Mouse (Mus musculus) CH12.LX (cell line): ENCODE results near the gene Ulk4. TPM values are rescaled to one million over a fixed set of nuclear protein-coding genes. Genes with fewer than 3 reads are reported as not detected.

Source experiments
- DNase-seq: peaks from one replicate; pipeline ENCODE4 v3.0.0-alpha.2; 2013; ENCODE audit errors: extremely low read depth
- H3K27ac ChIP-seq: 2 replicates; pipeline ENCODE4 v1.5.1; 2012; ENCODE audit warnings: low read depth, mild to moderate bottlenecking, control low read depth, moderate library complexity; ENCODE audit not compliant: insufficient read depth
- H3K27me3 ChIP-seq: replicated peaks from 2 replicates; pipeline ENCODE3; 2012; ENCODE audit warnings: inconsistent platforms
- H3K36me3 ChIP-seq, 2 experiments: replicated peaks in 1 of 2; 2 replicates each; pipeline versions ENCODE3 to v1.6.1; 2012; ENCODE audit warnings: inconsistent platforms in 1 of 2, low read length in 1 of 2, mild to moderate bottlenecking in 1 of 2, mixed read lengths in 1 of 2, moderate library complexity in 1 of 2; ENCODE audit not compliant: control insufficient read depth in 1 of 2, insufficient read depth in 1 of 2
- H3K4me1 ChIP-seq, 2 experiments: 2 replicates each; pipeline ENCODE4 v1.6.1; 2012; ENCODE audit warnings: inconsistent platforms in 1 of 2, moderate library complexity in 1 of 2; ENCODE audit not compliant: insufficient read depth in 2 of 2, control insufficient read depth in 1 of 2
- H3K4me2 ChIP-seq: 2 replicates; pipeline ENCODE4 v1.6.1; 2012; ENCODE audit warnings: low read depth, mild to moderate bottlenecking, control low read depth; ENCODE audit not compliant: poor library complexity, insufficient read depth, severe bottlenecking
- H3K4me3 ChIP-seq, 3 experiments: fragments of 150-350 bp in 1 of 3; sonication (generic) in 1 of 3; replicated peaks in 1 of 3; 2 replicates each; pipeline versions ENCODE3 to v1.5.1; 2011 to 2012; ENCODE audit warnings: low read depth in 2 of 3, low read length in 2 of 3, mild to moderate bottlenecking in 2 of 3, moderate library complexity in 2 of 3, control low read depth in 1 of 3, improper control_type of control experiment in 1 of 3, inconsistent platforms in 1 of 3, mixed read lengths in 1 of 3; ENCODE audit not compliant: poor library complexity in 1 of 3
- H3K79me2 ChIP-seq: replicated peaks from 2 replicates; pipeline ENCODE4 v1.6.1; 2012; ENCODE audit warnings: mild to moderate bottlenecking, moderate library complexity; ENCODE audit not compliant: control insufficient read depth, poor library complexity, insufficient read depth, severe bottlenecking; ENCODE audit errors: extremely low read depth
- H3K9ac ChIP-seq: 2 replicates; pipeline ENCODE4 v1.6.1; 2012; ENCODE audit warnings: low read depth, mild to moderate bottlenecking, control low read depth, moderate library complexity; ENCODE audit not compliant: insufficient read depth
- H3K9me3 ChIP-seq: replicated peaks from 2 replicates; pipeline ENCODE3; 2012; ENCODE audit warnings: low read length, inconsistent platforms, mixed read lengths
- BHLHE40 ChIP-seq: IDR thresholded peaks from 2 replicates; pipeline ENCODE4 v1.6.1; 2011; ENCODE audit warnings: mild to moderate bottlenecking, low read depth, low read length, improper control_type of control experiment
- CHD1 ChIP-seq: IDR thresholded peaks from 2 replicates; pipeline ENCODE4 v1.6.1; 2012; ENCODE audit warnings: low read depth, low read length, improper control_type of control experiment, inconsistent platforms
- CTCF ChIP-seq, 2 experiments: IDR thresholded peaks in 1 of 2; conservative IDR thresholded peaks in 1 of 2; 2 replicates each; pipeline ENCODE4 v1.5.1; 2011 to 2012; ENCODE audit warnings: low read depth in 2 of 2, low read length in 2 of 2, improper control_type of control experiment in 1 of 2, inconsistent platforms in 1 of 2, mild to moderate bottlenecking in 1 of 2, moderate library complexity in 1 of 2
- EP300 ChIP-seq: IDR thresholded peaks from 2 replicates; pipeline ENCODE4 v1.6.1; 2011; ENCODE audit warnings: low read length, improper control_type of control experiment
- ETS1 ChIP-seq: conservative IDR thresholded peaks from 2 replicates; pipeline ENCODE4 v1.6.1; 2012; ENCODE audit warnings: low read depth, mild to moderate bottlenecking, inconsistent platforms, low read length, improper control_type of control experiment, moderate library complexity
- IRF4 ChIP-seq: IDR thresholded peaks from 2 replicates; pipeline ENCODE4 v1.6.1; 2014; ENCODE audit warnings: low read depth, mild to moderate bottlenecking, inconsistent platforms, low read length, improper control_type of control experiment
- KAT2A ChIP-seq: IDR thresholded peaks from 2 replicates; pipeline ENCODE4 v1.6.1; 2012; ENCODE audit warnings: low read length, improper control_type of control experiment, inconsistent platforms; ENCODE audit not compliant: insufficient replicate concordance
- MAFK ChIP-seq: IDR thresholded peaks from 2 replicates; pipeline ENCODE4 v1.6.1; 2011; ENCODE audit warnings: low read length, improper control_type of control experiment; ENCODE audit not compliant: insufficient replicate concordance
- MAX ChIP-seq: IDR thresholded peaks from 2 replicates; pipeline ENCODE4 v1.6.1; 2011; ENCODE audit warnings: low read length, improper control_type of control experiment
- MAZ ChIP-seq: IDR thresholded peaks from 2 replicates; pipeline ENCODE4 v1.6.1; 2012; ENCODE audit warnings: low read depth, mild to moderate bottlenecking, inconsistent platforms, low read length, improper control_type of control experiment, moderate library complexity
- MEF2A ChIP-seq: IDR thresholded peaks from 2 replicates; pipeline ENCODE4 v1.6.1; 2014; ENCODE audit warnings: low read depth, mild to moderate bottlenecking, inconsistent platforms, low read length, improper control_type of control experiment, borderline replicate concordance
- MXI1 ChIP-seq: IDR thresholded peaks from 2 replicates; pipeline ENCODE4 v1.6.1; 2011; ENCODE audit warnings: mild to moderate bottlenecking, low read depth, low read length, improper control_type of control experiment
- MYC ChIP-seq: IDR thresholded peaks from 2 replicates; pipeline ENCODE4 v1.6.1; 2011; ENCODE audit warnings: low read depth, mild to moderate bottlenecking, improper control_type of control experiment, low read length
- NELFE ChIP-seq: IDR thresholded peaks from 2 replicates; pipeline ENCODE4 v1.6.1; 2011; ENCODE audit warnings: low read depth, low read length, improper control_type of control experiment
- PAX5 ChIP-seq: IDR thresholded peaks from 2 replicates; pipeline ENCODE4 v1.6.1; 2012; ENCODE audit warnings: low read length, inconsistent platforms, mixed read lengths
- RAD21 ChIP-seq: IDR thresholded peaks from 2 replicates; pipeline ENCODE4 v1.6.1; 2011; ENCODE audit warnings: low read depth, mild to moderate bottlenecking, low read length, improper control_type of control experiment, moderate library complexity
- SIN3A ChIP-seq: IDR thresholded peaks from 2 replicates; pipeline ENCODE4 v1.6.1; 2012; ENCODE audit warnings: low read length, improper control_type of control experiment, inconsistent platforms
- SMC3 ChIP-seq: IDR thresholded peaks from 2 replicates; pipeline ENCODE4 v1.6.1; 2011; ENCODE audit warnings: low read depth, low read length, improper control_type of control experiment
- USF1 ChIP-seq: IDR thresholded peaks from 2 replicates; pipeline ENCODE4 v1.6.1; 2014; ENCODE audit warnings: low read depth, mild to moderate bottlenecking, inconsistent platforms, low read length, improper control_type of control experiment
- ZNF384 ChIP-seq: IDR thresholded peaks from 2 replicates; pipeline ENCODE4 v1.6.1; 2012; ENCODE audit warnings: low read depth, low read length, improper control_type of control experiment, inconsistent platforms
- dilution Hi-C: fragments of 300-500 bp; cut with MboI; formaldehyde crosslinking; loops from 2 replicates; pipeline ENCODE4 v1.14.3; 2020; ENCODE audit warnings: low sequenced_read_pairs; ENCODE audit not compliant: extremely low pct_unique_long_range_greater_than_20kb, extremely low pct_ligation_motif_present
- in situ Hi-C: fragments of 300-500 bp; cut with MboI; formaldehyde crosslinking; loops from 3 replicates; pipeline ENCODE4 v1.14.3; 2019; ENCODE audit warnings: low sequenced_read_pairs, low pct_ligation_motif_present, low pct_unique_long_range_greater_than_20kb, mixed read lengths
- polyA plus RNA-seq: library from polyadenylated mRNA; unstranded; fragments of >175 nt; gene quantifications from 2 replicates; pipeline ENCODE4 v1.2.1, GENCODE M21; 2012; ENCODE audit warnings: low read depth; ENCODE audit not compliant: insufficient read length
- total RNA-seq, 2 experiments: library from RNA; depleted of rRNA; stranded (reverse); fragments of 300-350 nt in 1 of 2; fragments of >200 nt in 1 of 2; gene quantifications; 2 replicates each; pipeline ENCODE4 v1.2.3; 2012 to 2014

Gene Ulk4
- total and polyA plus RNA-seq, 3 experiments = 1.6 to 25.8 (median 18.5) TPM

GRCm38 (mm10) chr9:121309287-121309686 lies 32.3 kb upstream of the Ulk4 start:
- DNase-seq = no peak
- dilution Hi-C loops (no loop called here), in situ Hi-C loops (no loop called here)
- TF ChIP-seq BHLHE40 (no peak), ZNF384 (no peak), RAD21 (no peak), CHD1 (no peak), IRF4 (no peak), MAFK (no peak), PAX5 (no peak), MYC (no peak), SMC3 (no peak), MAX (no peak), EP300 (no peak), USF1 (no peak), MXI1 (no peak), CTCF (conservative IDR thresholded peaks at IDR 0.05 in 1 of 2, IDR thresholded peaks at IDR 0.05 in 1 of 2; ENCODE audit: low read depth in 2 of 2, low read length in 2 of 2) (no peak)
- Histone ChIP-seq H3K4me1 (peaks cover 11 to 74% of the 10 kb centered on the region in 2 experiments), H3K9me3 (no peaks in the 10 kb centered on the region), H3K4me3 (no peak overlapping the region), H3K27ac (no peak overlapping the region), H3K79me2 (peaks cover 25% of the 10 kb centered on the region), H3K36me3 (peaks cover 0 to 49% of the 10 kb centered on the region in 2 experiments), H3K27me3 (no peaks in the 10 kb centered on the region), H3K9ac (no peak overlapping the region), H3K4me2 (no peak overlapping the region)

GRCm38 (mm10) chr9:121305456-121305855 lies 28.5 kb upstream of the Ulk4 start:
- H3K79me2 ChIP-seq = peaks cover 46% of the 10 kb centered on the region
- no peak overlapping the region for H3K27ac ChIP-seq
- peaks cover 19 to 77% of the 10 kb centered on the region in 2 experiments for H3K4me1 ChIP-seq
- H3K9ac ChIP-seq = no peak overlapping the region
- dilution Hi-C loops = no loop called here
- no peaks in the 10 kb centered on the region for H3K9me3 ChIP-seq
- no peaks in the 10 kb centered on the region for H3K27me3 ChIP-seq
- in situ Hi-C loops = no loop called here
- no peak overlapping the region for H3K4me3 ChIP-seq
- H3K4me2 ChIP-seq = no peak overlapping the region
- TF ChIP-seq MAZ (no peak), SIN3A (no peak), NELFE (no peak), MAFK (no peak), MEF2A (no peak), MAX (no peak), ETS1 (no peak), KAT2A (no peak)
- TF ChIP-seq, all 38 proteins: peak for 0
- H3K36me3 ChIP-seq = peaks cover 0 to 48% of the 10 kb centered on the region in 2 experiments
- no peak for DNase-seq
